Mouse (Mus musculus) cerebellum, adult 2 months (tissue): ENCODE data around the gene Taf1c. TPM values are rescaled to one million over a fixed set of nuclear protein-coding genes. Genes with fewer than 3 reads are reported as not detected.

Source experiments
- DNase-seq, 2 experiments: peaks; one replicate each; pipeline ENCODE4 v3.0.0; 2021
- H3K27ac ChIP-seq: fragments of 200-500 bp; 2 replicates; pipeline ENCODE4 v1.5.1; 2012; ENCODE audit warnings: low read length, control low read depth, inconsistent platforms; ENCODE audit not compliant: insufficient read depth
- H3K27me3 ChIP-seq: fragments of 200-500 bp; 2 replicates; pipeline ENCODE4 v1.6.1; 2012; ENCODE audit warnings: inconsistent platforms, mild to moderate bottlenecking, low read length, moderate library complexity; ENCODE audit not compliant: control insufficient read depth, insufficient read depth
- H3K4me1 ChIP-seq: fragments of 200-500 bp; 2 replicates; pipeline ENCODE4 v1.6.1; 2011; ENCODE audit warnings: low read length; ENCODE audit not compliant: control insufficient read depth, insufficient read depth
- H3K4me3 ChIP-seq: fragments of 200-500 bp; replicated peaks from 2 replicates; pipeline ENCODE3; 2011; ENCODE audit warnings: mild to moderate bottlenecking, low read depth, low read length, control low read depth; ENCODE audit not compliant: insufficient read depth
- CTCF ChIP-seq: fragments of 200-500 bp; IDR thresholded peaks from 2 replicates; pipeline ENCODE4 v1.5.1; 2011; ENCODE audit warnings: low read depth, mild to moderate bottlenecking, control low read depth, low read length, moderate library complexity, borderline replicate concordance; ENCODE audit not compliant: insufficient read depth
- POLR2A ChIP-seq: fragments of 200-500 bp; IDR thresholded peaks from 2 replicates; pipeline ENCODE4 v1.6.1; 2011; ENCODE audit warnings: low read length, control low read depth, borderline replicate concordance; ENCODE audit not compliant: insufficient read depth
- WGBS: fragments of 180-500 bp; shearing (Covaris S2); methylation state at CpG from one replicate; pipeline ENCODE4 v1.1.7; 2018; 5-methylcytosine and 5-hydroxymethylcytosine counted together
- polyA plus RNA-seq: library from polyadenylated mRNA; depleted of rRNA; stranded (reverse); fragments of >200 nt; gene quantifications from 2 replicates; pipeline ENCODE4 v1.2.3, GENCODE M21; 2012

Gene Taf1c
- polyA plus RNA-seq, 1 experiment = 14.2 TPM

GRCm38 (mm10) chr8:119620848-119621465, 15.9 kb upstream of the Taf1c start:
- no peak overlapping the region for H3K27ac ChIP-seq
- TF ChIP-seq POLR2A (no peak), CTCF (no peak)
- H3K27me3 ChIP-seq = no peaks in the 10 kb centered on the region
- DNase-seq = no peak
- no peak overlapping the region for H3K4me3 ChIP-seq
- H3K4me1 ChIP-seq = no peaks in the 10 kb centered on the region
- 88% methylated on average over 14 of the region's 14 CpGs for WGBS

- H3K27me3 ChIP-seq = no peaks in the 10 kb centered on the region
- no peak overlapping the region for H3K4me3 ChIP-seq
- TF ChIP-seq POLR2A = no peak
- no peak for TF ChIP-seq CTCF
- H3K27ac ChIP-seq = no peak overlapping the region
- 68% methylated on average over 6 of the region's 6 CpGs for WGBS
- no peaks in the 10 kb centered on the region for H3K4me1 ChIP-seq
- no peak for DNase-seq
These were observed 15.3 kb upstream of the Taf1c start for GRCm38 (mm10) chr8:119620116-119620840.

GRCm38 (mm10) chr8:119618887-119619286, 13.9 kb upstream of the Taf1c start:
- Histone ChIP-seq H3K4me3 (no peak overlapping the region), H3K27ac (no peak overlapping the region), H3K4me1 (no peaks in the 10 kb centered on the region), H3K27me3 (no peaks in the 10 kb centered on the region)
- TF ChIP-seq CTCF (no peak), POLR2A (no peak)
- no peak for DNase-seq
- WGBS = 71% methylated on average over 5 of the region's 5 CpGs

- H3K27ac ChIP-seq = no peak overlapping the region
- DNase-seq = no peak
- WGBS = 68% methylated on average over 5 of the region's 5 CpGs
- TF ChIP-seq POLR2A (no peak), CTCF (no peak)
- H3K4me1 ChIP-seq = no peaks in the 10 kb centered on the region
- H3K4me3 ChIP-seq = no peak overlapping the region
- no peaks in the 10 kb centered on the region for H3K27me3 ChIP-seq
These were observed 12.6 kb upstream of the Taf1c start for GRCm38 (mm10) chr8:119617586-119617985.

- Histone ChIP-seq H3K4me3 (no peak overlapping the region), H3K27me3 (no peaks in the 10 kb centered on the region), H3K4me1 (no peaks in the 10 kb centered on the region), H3K27ac (no peak overlapping the region)
- TF ChIP-seq POLR2A = no peak
- TF ChIP-seq CTCF = no peak
- DNase-seq = no peak
- WGBS = 90% methylated on average over 4 of the region's 4 CpGs
These were observed 11.8 kb upstream of the Taf1c start for GRCm38 (mm10) chr8:119616811-119617210.

GRCm38 (mm10) chr8:119616358-119616757, 11.3 kb upstream of the Taf1c start:
- TF ChIP-seq CTCF (no peak), POLR2A (no peak)
- WGBS = 68% methylated on average over 7 of the region's 7 CpGs
- DNase-seq = no peak
- Histone ChIP-seq H3K27me3 (no peaks in the 10 kb centered on the region), H3K4me3 (no peak overlapping the region), H3K27ac (no peak overlapping the region), H3K4me1 (no peaks in the 10 kb centered on the region)

- no peak for TF ChIP-seq CTCF
- TF ChIP-seq POLR2A = no peak
- Histone ChIP-seq H3K27me3 (no peaks in the 10 kb centered on the region), H3K4me3 (no peak overlapping the region), H3K27ac (no peak overlapping the region), H3K4me1 (no peaks in the 10 kb centered on the region)
- 63% methylated on average over 14 of the region's 14 CpGs for WGBS
- no peak for DNase-seq
These were observed 10.1 kb upstream of the Taf1c start for GRCm38 (mm10) chr8:119615096-119615495.

- no peak for DNase-seq
- H3K27ac ChIP-seq = no peak within 1 kb of the TSS
- no peaks in the 10 kb centered on the region for H3K4me1 ChIP-seq
- WGBS = 82% methylated on average over 26 of the region's 26 CpGs
- H3K27me3 ChIP-seq = no peaks in the 10 kb centered on the region
- TF ChIP-seq POLR2A = no peak
- TF ChIP-seq CTCF = no peak
- no peak within 1 kb of the TSS for H3K4me3 ChIP-seq
These were observed 7.4 kb upstream of the Taf1c start, which contains the start of gene Adad2 for GRCm38 (mm10) chr8:119612471-119612870. TSS of gene Adad2 (plus strand) at chr8:119612747.
